Mouse (Mus musculus): ENCODE data around the gene Slc26a6. TPM values are rescaled to one million over a fixed set of nuclear protein-coding genes. Genes with fewer than 3 reads are reported as not detected.

Slc26a6 gene
- polyA plus RNA-seq (2014; fragmentation: Illumina TruSeq; extraction: RNeasy Lipid Tissue Mini Kit (QIAGEN cat#74804)): 0.46 TPM

GRCm38 (mm10) chr9:108852976-108853375 is at the start of gene Slc26a6:
Slc26a6 (plus strand) TSS chr9:108853283.

GRCm38 (mm10) chr9:108808163-108808665 is 44.9 kb upstream of the Slc26a6 start, which contains the start of gene Nckipsd:
Nckipsd (plus strand) TSS chr9:108808368.

GRCm38 (mm10) chr9:108825820-108826699 is 27.0 kb upstream of the Slc26a6 start, which contains the start of gene Celsr3:
Celsr3 (plus strand) TSS chr9:108826320.

GRCm38 (mm10) chr9:108914491-108914890 is 61.4 kb downstream of the Slc26a6 start, which contains the start of gene Tmem89:
Tmem89 (plus strand) TSS chr9:108914619.

GRCm38 (mm10) chr9:108936418-108937364 is 83.6 kb downstream of the Slc26a6 start, which contains the start of gene Uqcrc1:
Uqcrc1 (plus strand) TSS chr9:108936633.

GRCm38 (mm10) chr9:108953081-108953636 is 100.1 kb downstream of the Slc26a6 start, which contains the start of gene Col7a1:
Col7a1 (plus strand) TSS chr9:108953586.

Other genes starting within 250 kb of the Slc26a6 start
- gene Arih2, start 203.9 kb upstream of the Slc26a6 start, polyA plus RNA-seq (2014; fragmentation: Illumina TruSeq; extraction: RNeasy Lipid Tissue Mini Kit (QIAGEN cat#74804)): 45.3 TPM
- 50.5 TPM for gene Slc25a20, start 191.2 kb upstream of the Slc26a6 start, polyA plus RNA-seq (2014; fragmentation: Illumina TruSeq; extraction: RNeasy Lipid Tissue Mini Kit (QIAGEN cat#74804))
- gene Prkar2a, start 164.0 kb upstream of the Slc26a6 start, polyA plus RNA-seq (2014; fragmentation: Illumina TruSeq; extraction: RNeasy Lipid Tissue Mini Kit (QIAGEN cat#74804)): 121 TPM
- 184 TPM for gene Ip6k2, start 69.5 kb upstream of the Slc26a6 start, polyA plus RNA-seq (2014; fragmentation: Illumina TruSeq; extraction: RNeasy Lipid Tissue Mini Kit (QIAGEN cat#74804))
- gene Nckipsd, start 44.9 kb upstream of the Slc26a6 start, polyA plus RNA-seq (2014; fragmentation: Illumina TruSeq; extraction: RNeasy Lipid Tissue Mini Kit (QIAGEN cat#74804)): 0.26 TPM
- not detected for gene Celsr3, start 27.0 kb upstream of the Slc26a6 start, polyA plus RNA-seq (2014; fragmentation: Illumina TruSeq; extraction: RNeasy Lipid Tissue Mini Kit (QIAGEN cat#74804))
- gene Tmem89, start 61.3 kb downstream of the Slc26a6 start, polyA plus RNA-seq (2014; fragmentation: Illumina TruSeq; extraction: RNeasy Lipid Tissue Mini Kit (QIAGEN cat#74804)): not detected
- gene Uqcrc1, start 83.3 kb downstream of the Slc26a6 start, polyA plus RNA-seq (2014; fragmentation: Illumina TruSeq; extraction: RNeasy Lipid Tissue Mini Kit (QIAGEN cat#74804)): 22.6 TPM
- gene Col7a1, start 100.3 kb downstream of the Slc26a6 start, polyA plus RNA-seq (2014; fragmentation: Illumina TruSeq; extraction: RNeasy Lipid Tissue Mini Kit (QIAGEN cat#74804)): not detected
- not detected for gene Ucn2, start 132.7 kb downstream of the Slc26a6 start, polyA plus RNA-seq (2014; fragmentation: Illumina TruSeq; extraction: RNeasy Lipid Tissue Mini Kit (QIAGEN cat#74804))
- 0.74 TPM for gene Pfkfb4, start 138.5 kb downstream of the Slc26a6 start, polyA plus RNA-seq (2014; fragmentation: Illumina TruSeq; extraction: RNeasy Lipid Tissue Mini Kit (QIAGEN cat#74804))
- 23.1 TPM for gene Shisa5, start 185.3 kb downstream of the Slc26a6 start, polyA plus RNA-seq (2014; fragmentation: Illumina TruSeq; extraction: RNeasy Lipid Tissue Mini Kit (QIAGEN cat#74804))
- gene Trex1, start 206.5 kb downstream of the Slc26a6 start, polyA plus RNA-seq (2014; fragmentation: Illumina TruSeq; extraction: RNeasy Lipid Tissue Mini Kit (QIAGEN cat#74804)): not detected
- gene Atrip, start 220.8 kb downstream of the Slc26a6 start, polyA plus RNA-seq (2014; fragmentation: Illumina TruSeq; extraction: RNeasy Lipid Tissue Mini Kit (QIAGEN cat#74804)): 11.9 TPM
- not detected for gene Ccdc51, start 229.2 kb downstream of the Slc26a6 start, polyA plus RNA-seq (2014; fragmentation: Illumina TruSeq; extraction: RNeasy Lipid Tissue Mini Kit (QIAGEN cat#74804))
- gene Tma7, start 229.3 kb downstream of the Slc26a6 start, polyA plus RNA-seq (2014; fragmentation: Illumina TruSeq; extraction: RNeasy Lipid Tissue Mini Kit (QIAGEN cat#74804)): 524 TPM
- 1.7 TPM for gene Plxnb1, start 242.1 kb downstream of the Slc26a6 start, polyA plus RNA-seq (2014; fragmentation: Illumina TruSeq; extraction: RNeasy Lipid Tissue Mini Kit (QIAGEN cat#74804))